Mouse (Mus musculus) mature B cell (primary cell): Measurements from ENCODE around the gene Gpc3.
"Not testable (repeated sequence)": the region's sequence is repeated elsewhere in the genome, so short reads cannot be mapped to it uniquely, and the experiment has no call there.

Source experiments
- in situ Hi-C: fragments of 300-500 bp; cut with MboI; formaldehyde crosslinking; loops from 2 replicates; pipeline ENCODE4 v1.14.3; 2019

Gpc3 gene

GRCm38 (mm10) chrX:52281103-52281900 is 332.4 kb downstream of the Gpc3 start:
- in situ Hi-C loops = no loop called here

- in situ Hi-C loops = no loop called here
These were observed 334.9 kb downstream of the Gpc3 start for GRCm38 (mm10) chrX:52278687-52279359.

GRCm38 (mm10) chrX:52277599-52277998 is 336.2 kb downstream of the Gpc3 start:
- in situ Hi-C loops = no loop called here

GRCm38 (mm10) chrX:52273016-52273415 is 340.7 kb downstream of the Gpc3 start:
- in situ Hi-C loops = no loop called here

GRCm38 (mm10) chrX:52261991-52262390 is 351.8 kb downstream of the Gpc3 start:
- in situ Hi-C loops = no loop called here

- in situ Hi-C loops = no loop called here
These were observed 352.2 kb downstream of the Gpc3 start for GRCm38 (mm10) chrX:52261546-52261945.

- in situ Hi-C loops = not testable (repeated sequence)
These were observed 354.0 kb downstream of the Gpc3 start for GRCm38 (mm10) chrX:52259771-52260170.

GRCm38 (mm10) chrX:52254526-52254925 is 359.2 kb downstream of the Gpc3 start:
- in situ Hi-C loops = no loop called here

- in situ Hi-C loops = no loop called here
These were observed 368.0 kb downstream of the Gpc3 start for GRCm38 (mm10) chrX:52245694-52246297.

- in situ Hi-C loops = no loop called here
These were observed 376.3 kb downstream of the Gpc3 start for GRCm38 (mm10) chrX:52237470-52237869.

GRCm38 (mm10) chrX:52231984-52232383 is 381.8 kb downstream of the Gpc3 start:
- in situ Hi-C loops = no loop called here

- in situ Hi-C loops = no loop called here
These were observed 383.0 kb downstream of the Gpc3 start for GRCm38 (mm10) chrX:52230711-52231110.
